Mouse (Mus musculus) adrenal gland, postnatal 36 days (tissue): ENCODE data around the gene Leng9. TPM values are rescaled to one million over a fixed set of nuclear protein-coding genes. Genes with fewer than 3 reads are reported as not detected.

Source experiments
- DNase-seq, 2 experiments: peaks; one replicate each; pipeline ENCODE4 v3.0.0; 2021; ENCODE audit warnings: mixed read lengths in 1 of 2
- total RNA-seq, 2 experiments: library from RNA; stranded (reverse); gene quantifications; 2 replicates each; pipeline ENCODE4 v1.2.3; 2021

Leng9 gene
- total RNA-seq, 2 experiments from 2014 or later = 11.4 to 17.6 TPM

DNA sequence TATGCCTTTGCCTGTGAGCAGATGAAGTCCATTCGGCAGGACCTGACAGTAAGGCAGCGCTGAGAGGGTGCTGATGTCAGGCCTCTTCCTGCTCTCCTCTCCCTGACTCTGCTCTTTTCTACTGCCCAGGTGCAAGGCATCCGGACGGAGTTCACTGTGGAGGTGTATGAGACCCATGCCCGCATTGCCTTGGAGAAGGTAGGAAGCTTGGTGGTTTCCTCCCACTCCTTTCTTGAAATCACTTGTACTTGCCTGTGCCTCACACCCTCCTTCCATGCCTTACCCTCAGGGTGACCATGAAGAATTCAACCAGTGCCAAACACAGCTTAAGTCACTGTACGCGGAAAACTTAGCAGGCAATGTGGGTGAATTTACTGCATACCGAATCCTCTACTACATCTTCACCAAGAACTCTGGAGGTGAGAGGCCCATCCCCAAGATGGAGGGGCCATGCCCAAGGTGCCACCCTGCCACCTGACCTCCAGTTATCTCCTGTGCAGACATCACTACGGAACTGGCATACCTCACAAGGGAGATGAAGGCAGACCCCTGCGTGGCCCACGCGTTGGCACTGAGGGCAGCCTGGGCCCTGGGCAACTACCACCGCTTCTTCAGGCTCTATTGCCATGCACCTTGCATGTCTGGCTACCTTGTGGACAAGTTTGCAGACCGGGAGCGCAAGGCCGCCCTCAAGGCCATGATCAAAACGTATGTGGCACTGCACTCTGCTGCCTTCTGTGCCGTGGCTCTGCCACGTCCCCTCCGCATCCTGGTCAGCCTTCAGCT lies 5.2 kb downstream of the Leng9 start:
- no peak for DNase-seq

DNA sequence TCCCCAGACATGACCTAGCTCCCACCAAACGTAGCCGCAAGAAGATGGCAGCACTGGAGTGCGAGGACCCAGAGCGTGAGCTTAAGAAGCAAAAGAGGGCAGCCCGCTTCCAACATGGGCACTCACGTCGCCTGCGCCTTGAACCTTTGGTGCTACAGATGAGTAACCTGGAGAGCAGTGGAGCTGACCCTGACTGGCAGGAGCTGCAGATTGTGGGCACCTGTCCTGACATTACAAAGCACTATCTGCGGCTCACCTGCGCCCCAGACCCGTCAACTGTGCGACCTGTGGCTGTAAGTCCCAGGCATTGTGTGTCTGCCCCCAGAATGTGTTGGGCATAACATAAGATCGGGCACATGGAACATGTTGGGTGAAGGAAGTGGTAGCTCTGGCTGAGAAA lies 6.1 kb downstream of the Leng9 start:
- no peak for DNase-seq

DNA sequence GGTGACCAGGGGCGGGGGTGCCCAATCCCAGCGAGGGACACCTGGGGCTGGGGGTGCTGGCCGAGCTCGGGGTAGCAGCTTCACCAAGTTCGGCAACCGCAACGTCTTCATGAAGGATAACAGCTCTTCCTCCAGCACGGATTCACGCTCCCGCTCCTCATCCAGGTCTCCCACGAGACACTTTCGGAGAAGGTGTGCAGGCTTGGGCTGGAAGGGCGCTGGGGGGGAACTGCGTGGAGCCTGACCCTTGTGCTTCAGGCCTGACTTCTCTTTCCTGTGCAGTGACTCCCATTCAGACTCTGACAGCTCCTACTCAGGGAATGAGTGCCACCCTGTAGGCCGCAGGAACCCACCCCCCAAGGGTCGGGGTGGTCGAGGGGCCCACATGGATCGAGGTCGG lies 6.7 kb downstream of the Leng9 start:
- DNase-seq = no peak

DNA sequence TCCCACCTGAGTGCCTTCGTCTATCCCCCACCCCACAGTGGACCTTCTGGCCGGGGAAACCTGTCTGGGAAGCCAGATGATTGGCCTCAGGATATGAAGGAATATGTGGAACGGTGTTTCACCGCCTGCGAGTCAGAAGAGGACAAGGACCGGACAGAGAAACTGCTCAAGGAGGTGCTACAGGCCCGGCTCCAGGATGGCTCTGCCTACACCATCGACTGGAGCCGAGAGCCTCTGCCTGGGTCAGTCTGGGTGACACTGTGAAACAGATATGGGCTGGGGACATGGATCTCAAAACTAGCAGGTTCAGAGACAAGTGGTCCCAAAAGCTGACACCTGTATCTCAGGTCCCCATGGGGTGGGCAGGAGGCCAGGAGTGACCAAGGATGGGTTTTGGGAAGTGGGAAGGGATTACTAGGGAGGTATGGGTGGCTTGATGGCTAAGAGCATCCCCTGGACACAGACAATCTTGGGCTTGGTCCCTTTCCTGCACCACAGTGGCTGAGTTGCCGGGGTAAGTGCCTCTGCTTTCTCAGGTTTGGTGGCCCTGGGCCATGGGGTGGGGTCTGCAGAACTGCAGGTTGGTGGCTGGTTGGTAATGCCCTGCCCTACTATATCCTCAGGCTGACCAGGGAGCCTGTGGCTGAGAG lies 7.3 kb downstream of the Leng9 start:
- DNase-seq = no peak

DNA sequence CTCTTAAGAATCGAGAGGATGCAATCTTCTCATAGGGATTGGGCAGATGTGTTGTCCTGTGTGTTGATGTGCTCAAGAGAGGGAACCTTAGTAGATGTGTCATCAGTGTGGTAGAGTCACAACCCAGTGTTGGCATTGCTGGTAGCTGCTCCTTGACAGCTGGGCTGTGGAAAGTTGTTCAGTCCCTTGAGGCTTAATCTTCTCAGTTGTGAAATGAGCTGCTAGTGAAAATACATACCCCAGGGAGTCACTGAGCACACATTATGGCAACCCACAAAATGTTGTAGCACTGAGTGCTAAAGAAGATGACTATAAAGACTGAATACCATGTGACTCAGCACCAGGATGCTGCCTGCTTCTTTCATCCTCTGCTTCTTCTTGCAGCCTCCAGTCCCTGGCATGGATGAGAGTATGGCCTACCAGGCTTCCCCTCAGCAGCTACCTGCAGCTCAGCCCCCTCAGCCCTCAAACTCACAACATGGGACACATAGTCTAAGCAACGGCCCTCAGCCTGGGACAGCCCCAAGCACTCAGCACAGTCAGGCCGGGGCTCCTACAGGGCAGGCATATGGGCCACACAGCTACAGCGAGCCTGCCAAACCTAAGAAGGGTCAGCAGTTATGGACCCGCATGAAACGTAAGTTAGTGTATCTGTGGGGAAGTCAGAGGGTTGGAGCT lies 8.4 kb downstream of the Leng9 start:
- DNase-seq = no peak

DNA sequence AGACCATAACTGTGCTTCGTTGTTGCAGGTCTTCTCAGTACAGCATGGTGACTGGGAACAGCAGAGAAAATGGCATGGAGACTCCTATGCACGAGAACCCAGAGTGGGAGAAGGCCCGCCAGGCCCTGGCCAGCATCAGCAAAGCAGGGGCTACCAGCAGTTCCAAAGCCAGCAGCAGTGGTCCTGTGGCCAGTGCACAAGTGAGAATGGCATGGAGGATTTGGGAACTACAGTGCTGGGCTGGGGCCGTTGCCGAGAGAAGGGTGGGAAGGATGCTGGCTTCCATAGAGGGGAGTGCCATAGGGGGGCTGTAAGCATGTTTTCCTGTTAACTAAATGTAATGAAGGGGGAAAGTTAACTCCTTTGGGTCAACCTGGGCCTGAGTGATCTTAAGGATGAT lies 10.8 kb downstream of the Leng9 start:
- no peak for DNase-seq

DNA sequence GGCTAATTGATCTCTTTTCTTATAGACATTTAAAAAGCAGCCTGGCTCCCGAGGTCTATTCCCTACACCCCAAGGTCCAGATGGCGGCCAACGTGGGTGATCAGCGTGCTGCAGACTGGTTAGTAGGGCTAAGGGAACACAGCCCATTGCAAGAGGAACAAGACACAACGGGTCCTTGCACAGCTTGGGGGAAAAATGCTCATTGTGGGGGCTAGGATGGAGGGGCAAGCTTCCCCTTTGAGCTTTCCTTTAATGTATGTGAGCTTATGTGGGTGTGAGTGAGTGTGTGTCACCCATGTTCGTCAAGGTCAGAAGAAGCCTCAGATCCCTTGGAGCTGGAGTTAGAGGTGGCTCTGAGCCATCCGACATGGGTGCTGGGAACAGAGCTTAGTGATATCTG lies 11.5 kb downstream of the Leng9 start:
- no peak for DNase-seq

DNA sequence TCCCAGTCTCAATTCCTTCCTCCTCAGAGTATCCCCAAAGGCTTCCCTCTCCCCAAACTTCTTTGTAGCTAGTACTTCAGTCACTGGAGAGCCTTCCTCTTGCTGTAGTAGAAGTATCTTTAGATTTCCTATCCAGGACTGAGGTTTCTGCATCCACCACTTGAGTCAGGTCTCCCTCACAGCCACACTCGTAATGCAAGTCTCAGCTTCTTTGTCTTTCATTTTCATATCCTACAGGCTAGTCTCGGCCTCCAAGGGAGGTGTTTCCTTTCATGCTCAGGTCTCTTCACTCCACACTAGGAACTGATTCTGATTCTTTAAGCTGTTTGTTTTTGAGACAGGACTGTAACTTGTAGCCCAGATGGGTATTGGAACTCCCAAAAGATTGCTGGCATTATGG lies 12.0 kb downstream of the Leng9 start:
- DNase-seq = no peak

DNA sequence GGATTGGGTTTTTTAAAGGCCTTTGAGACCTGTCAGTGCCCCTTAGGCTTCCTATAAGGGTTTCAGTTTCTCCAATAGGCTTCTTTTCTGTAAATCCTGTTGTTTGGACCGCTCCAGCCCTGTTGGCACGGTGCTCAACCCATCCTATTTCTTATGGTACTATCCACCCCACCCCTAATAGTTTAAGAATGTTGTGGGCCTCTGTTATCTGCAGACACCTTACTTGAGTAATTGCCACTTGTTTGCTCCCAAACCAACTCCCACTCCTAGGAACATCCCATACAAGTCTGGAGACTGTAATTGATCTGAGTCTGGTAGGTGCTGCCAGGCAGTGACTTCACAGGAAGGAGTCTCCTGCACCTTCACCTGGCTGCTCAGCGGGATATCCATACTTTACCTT lies 12.4 kb downstream of the Leng9 start:
- no peak for DNase-seq

DNA sequence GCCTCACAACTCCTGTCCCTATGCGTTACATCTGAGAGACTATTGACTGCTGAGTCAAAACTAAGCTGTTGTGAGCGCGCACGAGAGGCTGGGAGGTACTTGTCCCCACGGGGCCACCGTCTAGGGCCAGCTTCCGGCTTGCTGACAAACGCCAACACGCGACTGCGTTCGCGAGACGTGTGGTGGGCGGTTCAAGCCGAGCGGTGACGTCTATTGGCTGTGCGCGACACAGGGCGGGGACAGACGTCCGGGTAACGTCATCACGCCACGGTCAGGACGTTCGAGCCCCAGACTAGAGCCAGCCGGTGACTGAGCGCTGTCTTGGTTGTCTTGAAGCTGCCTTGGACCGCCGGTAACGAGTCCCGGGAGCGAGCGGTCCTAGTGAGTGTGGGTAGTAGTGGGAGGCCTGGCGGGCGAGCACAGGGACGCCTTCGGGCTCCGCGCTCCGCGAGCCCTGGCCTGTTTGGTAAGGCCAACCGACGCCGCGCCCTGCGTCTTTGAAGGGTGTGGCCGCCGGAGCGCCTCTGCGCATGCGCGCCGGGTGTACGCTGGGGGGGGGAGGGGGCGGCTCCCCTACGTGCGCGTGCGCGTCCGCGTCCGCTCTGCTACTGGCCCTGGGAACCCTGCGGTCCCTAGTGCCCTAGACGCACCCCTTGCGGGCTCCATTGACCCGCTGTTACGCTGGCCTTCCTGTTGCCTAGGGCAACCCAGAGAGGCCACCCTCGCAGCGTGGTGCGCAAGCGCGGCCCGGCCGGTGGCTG lies 13.2 kb downstream of the Leng9 start, which contains the start of gene Leng8:
TSS of gene Leng8 (plus strand) at position 269 of the 761 bp plus-strand sequence.
- peak; percentile 99 for DNase-seq

DNA sequence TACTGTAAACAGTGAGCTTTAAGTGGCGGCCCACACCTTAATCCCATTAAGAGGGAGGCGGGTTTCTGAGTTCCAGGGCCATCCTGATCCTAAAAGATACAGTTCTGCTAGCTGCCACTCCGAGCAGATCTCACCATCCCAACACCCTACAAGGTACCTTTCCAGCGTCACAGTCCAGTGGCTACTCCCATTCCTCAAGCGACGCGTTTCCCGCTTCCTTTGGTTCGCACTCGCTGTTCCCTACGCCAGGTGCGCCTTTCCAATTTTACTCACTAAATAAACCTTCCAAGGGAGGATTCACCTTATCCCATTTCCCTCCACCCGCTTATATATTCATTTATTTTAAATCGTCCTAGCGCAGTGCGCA lies 13.8 kb downstream of the Leng9 start:
- DNase-seq = no peak

DNA sequence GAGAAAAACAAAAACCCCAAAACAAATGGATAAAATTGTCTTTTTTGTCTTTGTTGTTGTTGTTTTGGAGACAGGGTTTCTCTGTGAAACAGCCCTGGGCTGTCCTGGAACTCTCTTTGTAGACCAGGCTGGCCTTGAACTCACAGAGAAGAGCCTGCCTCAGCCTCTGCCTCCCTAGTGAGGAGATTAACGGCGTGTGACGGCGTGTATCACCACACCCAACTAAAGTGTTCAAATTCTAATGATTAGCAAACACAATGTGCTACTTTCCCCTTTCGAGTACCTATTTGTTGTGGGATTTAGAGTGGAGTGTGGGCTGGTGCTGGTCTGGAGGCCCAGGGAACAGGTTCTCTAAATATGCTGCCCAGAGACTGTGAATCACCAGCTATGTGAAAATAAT lies 15.3 kb downstream of the Leng9 start:
- no peak for DNase-seq

DNA sequence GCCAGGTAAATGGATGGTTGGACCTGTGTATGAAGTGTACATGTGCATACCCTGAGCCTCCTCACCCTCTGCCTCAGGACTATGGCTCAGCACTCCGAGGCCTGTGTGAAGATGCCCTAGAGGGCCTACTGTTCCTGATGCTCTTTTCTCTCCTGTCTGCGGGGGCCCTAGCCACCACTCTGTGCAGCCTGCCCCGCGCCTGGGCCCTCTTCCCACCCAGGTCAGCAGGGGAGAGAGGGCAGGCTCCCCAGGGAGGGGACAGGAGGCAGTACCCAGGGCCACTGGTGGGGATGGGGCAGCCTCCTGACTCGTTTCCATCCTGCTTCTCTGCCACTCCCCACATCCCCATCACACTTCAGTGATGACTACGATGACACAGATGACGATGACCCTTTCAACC lies 17.2 kb downstream of the Leng9 start:
- no peak for DNase-seq

DNA sequence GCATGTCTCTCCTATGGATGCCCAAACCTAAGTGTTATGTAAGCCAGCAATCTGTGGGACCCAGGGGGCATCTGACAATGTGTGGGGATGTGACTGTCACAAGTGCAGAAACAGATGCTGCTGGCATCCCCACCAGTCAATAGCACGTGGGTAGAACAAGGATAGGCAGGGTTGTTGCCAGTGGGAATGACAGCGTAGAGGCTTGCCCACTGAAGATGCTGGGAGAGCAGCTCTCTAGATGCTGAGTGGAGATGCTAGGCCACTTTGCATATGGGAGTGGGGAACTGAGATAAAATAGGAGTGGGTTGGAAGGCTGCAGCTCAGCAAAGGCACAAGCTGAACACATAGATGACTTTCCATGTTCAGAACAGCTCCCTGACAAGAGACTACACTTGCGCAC lies 17.6 kb downstream of the Leng9 start:
- DNase-seq = no peak

DNA sequence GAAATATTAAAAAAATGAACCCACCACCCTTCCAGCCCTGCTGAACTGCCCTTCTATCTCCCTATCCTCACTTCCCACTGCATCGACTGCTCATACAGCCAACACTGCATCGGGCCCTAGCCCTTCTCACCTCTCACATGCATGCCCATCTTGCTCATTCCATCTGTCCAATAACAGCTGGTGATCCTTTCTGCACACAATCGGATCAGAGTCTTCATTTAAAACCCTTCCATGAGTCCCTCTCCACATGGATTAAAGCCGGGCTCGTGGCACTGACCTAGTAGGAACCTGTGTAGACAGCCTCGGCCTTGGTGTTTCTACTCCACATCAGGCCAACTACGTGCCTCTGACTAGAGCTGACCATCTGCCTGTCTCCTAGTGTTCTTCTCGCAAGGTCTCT lies 18.2 kb downstream of the Leng9 start:
- no peak for DNase-seq

DNA sequence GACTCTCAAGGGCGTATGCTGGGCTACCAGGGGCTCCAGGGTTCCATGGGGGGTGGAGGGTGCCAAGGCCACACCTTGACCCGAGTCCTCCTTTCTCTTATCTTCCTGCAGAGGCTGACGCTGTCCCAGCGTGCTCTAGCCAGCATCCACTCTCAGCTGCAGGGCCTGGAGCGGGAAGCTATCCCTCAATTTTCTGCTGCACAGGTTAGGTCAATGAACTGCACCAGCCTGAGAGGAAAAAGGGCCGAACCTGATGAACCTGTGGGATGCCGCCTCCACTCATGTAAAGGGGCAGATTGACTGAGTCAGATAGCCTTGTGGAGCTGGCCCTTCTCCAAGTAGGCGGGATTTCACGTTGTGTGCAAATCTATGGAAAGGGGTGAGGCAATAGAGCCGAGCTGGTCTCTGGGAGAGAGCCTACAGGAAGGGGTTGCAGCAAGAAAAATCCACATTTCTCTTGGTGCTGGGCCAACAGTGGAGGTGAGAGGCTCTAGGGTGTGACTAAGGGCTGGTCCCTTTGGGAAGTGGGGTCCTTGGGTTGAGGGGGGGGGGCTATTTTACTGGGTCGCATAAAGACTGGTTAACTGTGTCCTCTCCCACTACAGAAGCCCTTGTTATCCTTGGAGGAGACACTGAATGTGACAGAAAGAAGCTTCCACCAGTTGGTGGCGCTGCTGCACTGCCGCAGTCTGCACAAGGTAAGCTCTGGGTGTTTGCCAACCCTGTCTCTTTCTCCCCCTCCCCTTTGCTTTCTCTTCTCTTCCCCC lies 19.3 kb downstream of the Leng9 start:
- peak; percentile 79 to 87 for DNase-seq

DNA sequence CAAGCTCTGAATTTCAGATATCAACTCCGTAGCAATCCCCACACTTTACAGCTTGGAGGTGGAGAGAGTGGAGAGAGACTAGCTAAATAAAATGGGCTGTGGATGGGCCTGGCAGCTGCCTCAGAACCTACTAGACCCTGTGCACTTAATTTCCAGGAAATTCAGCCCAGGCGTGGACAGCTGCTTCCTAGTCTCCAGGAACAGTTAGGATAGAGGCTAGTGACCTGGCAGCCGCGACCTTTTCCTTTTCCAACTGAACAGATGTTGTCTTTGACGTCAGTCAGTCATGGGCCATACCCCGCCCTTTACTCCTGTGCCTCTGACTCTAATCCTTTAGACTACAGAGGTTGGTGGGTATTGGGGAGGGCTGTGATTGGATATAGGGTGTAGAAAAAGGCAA lies 21.3 kb downstream of the Leng9 start:
- no peak for DNase-seq

DNA sequence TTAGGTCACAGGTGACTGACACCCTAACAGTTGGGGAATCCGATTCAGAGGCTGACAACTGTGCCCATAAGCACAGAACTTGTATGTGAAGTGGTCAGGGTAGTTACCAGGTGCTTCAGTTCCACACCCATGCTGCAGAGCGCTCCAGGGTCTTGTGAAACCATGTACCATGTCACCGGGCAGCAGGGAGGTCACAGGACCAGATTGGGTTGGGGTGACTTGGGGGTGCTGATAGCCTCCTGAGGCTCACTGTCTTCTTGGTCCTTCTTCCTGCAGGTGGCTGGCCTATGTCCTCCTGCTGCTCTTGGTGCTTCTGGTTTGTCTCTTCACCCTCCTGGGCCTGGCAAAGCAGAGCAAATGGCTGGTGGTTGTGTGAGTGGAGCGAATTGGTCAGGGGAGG lies 22.3 kb downstream of the Leng9 start:
- DNase-seq = no peak

DNA sequence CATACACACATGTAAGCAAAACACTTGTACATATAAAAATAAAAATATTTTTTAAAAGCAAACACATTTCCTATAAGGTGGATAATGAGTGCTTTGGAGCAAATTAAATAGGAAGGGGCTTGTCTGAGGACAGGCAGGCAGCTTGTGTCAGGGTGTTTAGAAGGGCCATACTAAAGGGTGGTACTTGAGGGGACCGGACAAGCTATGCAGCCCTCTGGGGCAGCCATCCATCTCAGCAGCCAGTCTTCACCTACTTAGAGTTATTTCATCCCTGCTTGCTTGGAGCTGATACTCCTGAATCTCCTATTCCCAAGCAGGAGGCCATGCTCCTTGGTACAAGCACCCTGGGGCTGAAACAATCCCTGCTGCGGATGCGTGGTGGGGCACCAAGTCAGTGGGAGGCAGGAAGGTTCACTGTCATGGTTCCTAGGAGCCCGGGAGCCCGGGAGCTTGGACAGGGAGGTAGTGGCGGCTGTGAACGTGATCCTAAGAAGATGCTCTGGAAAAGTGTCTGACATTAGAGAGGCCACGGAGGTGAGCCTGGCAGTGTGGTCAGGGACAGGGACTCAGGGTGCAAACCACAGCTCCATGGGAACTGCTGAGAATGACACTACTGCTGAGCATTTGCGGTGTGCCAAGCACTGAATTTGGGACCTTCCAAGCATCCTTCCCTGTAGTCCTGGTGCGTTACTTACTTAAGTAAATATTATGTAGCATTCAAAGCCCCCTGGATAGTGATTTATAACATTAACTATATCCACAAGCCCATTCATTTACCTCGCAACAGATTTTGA lies 23.0 kb downstream of the Leng9 start:
- DNase-seq = no peak

DNA sequence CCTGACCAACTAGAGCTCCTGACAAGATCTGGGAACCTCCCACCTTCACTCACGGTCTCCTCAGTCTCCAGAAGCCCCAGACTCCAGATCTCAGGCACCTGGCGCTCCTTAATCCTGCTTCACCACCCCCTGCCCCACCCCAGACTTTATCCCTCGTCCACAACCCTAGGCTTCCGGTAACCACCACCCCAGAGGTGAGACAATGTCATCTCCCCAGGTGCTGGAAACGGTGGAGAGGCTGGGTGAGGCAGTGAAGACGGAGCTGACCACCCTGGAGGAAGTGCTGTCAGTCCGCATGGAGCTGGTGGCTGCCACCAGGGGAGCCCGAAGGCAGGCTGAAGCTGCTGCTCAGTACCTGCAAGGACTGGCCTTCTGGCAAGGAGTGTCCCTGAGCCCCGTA lies 24.9 kb downstream of the Leng9 start:
- no peak for DNase-seq

DNA sequence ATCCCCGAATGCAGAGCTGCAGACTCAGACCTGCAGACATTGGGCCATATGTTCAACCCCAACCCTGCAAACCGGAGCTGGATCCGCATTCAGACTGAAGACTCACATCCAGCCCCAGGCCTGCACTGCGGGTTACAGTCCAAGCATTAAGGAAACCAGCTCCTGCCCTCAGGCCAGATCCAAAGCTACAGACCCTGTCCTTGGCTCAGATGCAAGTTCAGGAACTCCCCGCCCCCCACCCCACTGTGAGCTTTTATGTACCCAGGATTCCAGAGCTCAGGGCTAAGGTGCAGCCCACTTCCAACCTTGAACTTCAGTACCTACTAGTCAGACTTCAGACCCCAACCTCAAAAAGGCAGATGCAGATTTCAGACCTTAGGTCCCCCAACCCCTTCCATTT lies 25.3 kb downstream of the Leng9 start:
- no peak for DNase-seq
